Mouse (Mus musculus): ENCODE measurements at regions not wholly inside any gene's neighbourhood (a gene's known extent, or its start where the extent isn't known, plus 50 kb on each side); places are given as distances from the start of the nearest gene placed in this dataset.

- H3K27me3 ChIP-seq (ENCODE audit: control insufficient read depth, insufficient read depth, low read length) = no peaks in the 10 kb centered on the region
- 59% methylated on average over 8 of the region's 8 CpGs for WGBS
- peak; percentile 31; the same call in 1 of the 2 replicates for ATAC-seq (ENCODE audit: low FRiP score)
- H3K4me1 ChIP-seq (replicated peaks; ENCODE audit: control insufficient read depth, insufficient read depth, low read length) = peaks cover 9% of the 10 kb centered on the region; the same call in 1 of the 2 replicates
- H3K4me3 ChIP-seq (replicated peaks; ENCODE audit: low read length) = no peak overlapping the region
- H3K9ac ChIP-seq = no peak overlapping the region
- H3K4me2 ChIP-seq (replicated peaks) = no peak overlapping the region
- no peak for DNase-seq (ENCODE audit: low spot score)
- no peaks in the 10 kb centered on the region for H3K36me3 ChIP-seq (replicated peaks; ENCODE audit: control insufficient read depth, insufficient read depth)
- no peak overlapping the region for H3K27ac ChIP-seq
- no peaks in the 10 kb centered on the region for H3K9me3 ChIP-seq (ENCODE audit: control insufficient read depth, low read length)
Measured at GRCm38 (mm10) chr13:103970415-103970814, 50.1 kb upstream of the Erbin start.

Measured in hindbrain, embryonic 14.5 days (tissue).